Mouse (Mus musculus): ENCODE results near the gene Slc35d3.

Slc35d3 gene

GRCm38 (mm10) chr10:19850998-19851691 lies at the start of gene Slc35d3:
Gene Slc35d3, minus strand, starts transcription at chr10:19851459.
- TF ChIP-seq GATA4 (IDR thresholded peaks at IDR 0.05; ENCODE audit: insufficient replicate concordance, low read length) = no peak

GRCm38 (mm10) chr10:19900191-19900590 lies 48.9 kb upstream of the Slc35d3 start:
- no peak for TF ChIP-seq GATA4 (IDR thresholded peaks at IDR 0.05; ENCODE audit: insufficient replicate concordance, low read length)

GRCm38 (mm10) chr10:19893976-19894375 lies 42.7 kb upstream of the Slc35d3 start:
- no peak for TF ChIP-seq GATA4 (IDR thresholded peaks at IDR 0.05; ENCODE audit: insufficient replicate concordance, low read length)

- TF ChIP-seq GATA4 (IDR thresholded peaks at IDR 0.05; ENCODE audit: insufficient replicate concordance, low read length) = no peak
Observed at GRCm38 (mm10) chr10:19893146-19893545, 41.9 kb upstream of the Slc35d3 start.

- no peak for TF ChIP-seq GATA4 (IDR thresholded peaks at IDR 0.05; ENCODE audit: insufficient replicate concordance, low read length)
Observed at GRCm38 (mm10) chr10:19891686-19892085, 40.4 kb upstream of the Slc35d3 start.

- TF ChIP-seq GATA4 (IDR thresholded peaks at IDR 0.05; ENCODE audit: insufficient replicate concordance, low read length) = no peak
Observed at GRCm38 (mm10) chr10:19889908-19890307, 38.6 kb upstream of the Slc35d3 start.

- TF ChIP-seq GATA4 (IDR thresholded peaks at IDR 0.05; ENCODE audit: insufficient replicate concordance, low read length) = no peak
Observed at GRCm38 (mm10) chr10:19886249-19886648, 35.0 kb upstream of the Slc35d3 start.

- TF ChIP-seq GATA4 (IDR thresholded peaks at IDR 0.05; ENCODE audit: insufficient replicate concordance, low read length) = no peak
Observed at GRCm38 (mm10) chr10:19884409-19884808, 33.1 kb upstream of the Slc35d3 start.

GRCm38 (mm10) chr10:19880437-19880836 lies 29.2 kb upstream of the Slc35d3 start:
- TF ChIP-seq GATA4 (IDR thresholded peaks at IDR 0.05; ENCODE audit: insufficient replicate concordance, low read length) = no peak

GRCm38 (mm10) chr10:19879161-19879560 lies 27.9 kb upstream of the Slc35d3 start:
- TF ChIP-seq GATA4 (IDR thresholded peaks at IDR 0.05; ENCODE audit: insufficient replicate concordance, low read length) = no peak

- no peak for TF ChIP-seq GATA4 (IDR thresholded peaks at IDR 0.05; ENCODE audit: insufficient replicate concordance, low read length)
Observed at GRCm38 (mm10) chr10:19877679-19878078, 26.4 kb upstream of the Slc35d3 start.

- TF ChIP-seq GATA4 (IDR thresholded peaks at IDR 0.05; ENCODE audit: insufficient replicate concordance, low read length) = no peak
Observed at GRCm38 (mm10) chr10:19877257-19877656, 26.0 kb upstream of the Slc35d3 start.

- no peak for TF ChIP-seq GATA4 (IDR thresholded peaks at IDR 0.05; ENCODE audit: insufficient replicate concordance, low read length)
Observed at GRCm38 (mm10) chr10:19876669-19877068, 25.4 kb upstream of the Slc35d3 start.

GRCm38 (mm10) chr10:19875346-19875745 lies 24.1 kb upstream of the Slc35d3 start:
- TF ChIP-seq GATA4 (IDR thresholded peaks at IDR 0.05; ENCODE audit: insufficient replicate concordance, low read length) = no peak

- TF ChIP-seq GATA4 (IDR thresholded peaks at IDR 0.05; ENCODE audit: insufficient replicate concordance, low read length) = no peak
Observed at GRCm38 (mm10) chr10:19855597-19856306, 4.5 kb upstream of the Slc35d3 start.

- no peak for TF ChIP-seq GATA4 (IDR thresholded peaks at IDR 0.05; ENCODE audit: insufficient replicate concordance, low read length)
Observed at GRCm38 (mm10) chr10:19853609-19854008, 2.4 kb upstream of the Slc35d3 start.

All from liver, adult (tissue).